Mouse (Mus musculus) bone marrow macrophage, adult 2 months (primary cell): ENCODE results near the gene Cox5a.

ENCODE experiments used
- CTCF ChIP-seq: IDR thresholded peaks from 2 replicates; pipeline ENCODE4 v1.5.1; 2012; ENCODE audit warnings: low read depth, mild to moderate bottlenecking, low read length, moderate library complexity
- POLR2A ChIP-seq: IDR thresholded peaks from 2 replicates; pipeline ENCODE4 v1.6.1; 2012; ENCODE audit warnings: mild to moderate bottlenecking, low read depth, low read length, borderline replicate concordance

GRCm38 (mm10) chr9:57553119-57553518, 32.0 kb downstream of the Cox5a start:
- TF ChIP-seq CTCF: no peak
- TF ChIP-seq POLR2A: no peak
